Mouse (Mus musculus): ENCODE measurements around the gene Cd86.

Cd86 gene

GRCm38 (mm10) chr16:36655910-36656309 is 10.0 kb downstream of the Cd86 start:
- no peak for DNase-seq (ENCODE audit: low read depth, low spot score)

GRCm38 (mm10) chr16:36655199-36655598 is 10.7 kb downstream of the Cd86 start:
- no peak for DNase-seq (ENCODE audit: low read depth, low spot score)

GRCm38 (mm10) chr16:36651174-36651766 is 14.6 kb downstream of the Cd86 start:
- DNase-seq (ENCODE audit: low read depth, low spot score): no peak

- no peak for DNase-seq (ENCODE audit: low read depth, low spot score)
Measured at GRCm38 (mm10) chr16:36650511-36650910, 15.4 kb downstream of the Cd86 start.

GRCm38 (mm10) chr16:36649304-36649703 is 16.6 kb downstream of the Cd86 start:
- DNase-seq (ENCODE audit: low read depth, low spot score): peak; percentile 80

GRCm38 (mm10) chr16:36645124-36645523 is 20.8 kb downstream of the Cd86 start:
- DNase-seq (ENCODE audit: low read depth, low spot score): no peak

- DNase-seq (ENCODE audit: low read depth, low spot score): no peak
Measured at GRCm38 (mm10) chr16:36642696-36643046, 23.2 kb downstream of the Cd86 start.

- no peak for DNase-seq (ENCODE audit: low read depth, low spot score)
Measured at GRCm38 (mm10) chr16:36641830-36642695, 23.8 kb downstream of the Cd86 start.

GRCm38 (mm10) chr16:36640993-36641392 is 24.9 kb downstream of the Cd86 start:
- DNase-seq (ENCODE audit: low read depth, low spot score): no peak

- no peak for DNase-seq (ENCODE audit: low read depth, low spot score)
Measured at GRCm38 (mm10) chr16:36639812-36640504, 25.9 kb downstream of the Cd86 start.

GRCm38 (mm10) chr16:36636800-36637199 is 29.1 kb downstream of the Cd86 start:
- DNase-seq (ENCODE audit: low read depth, low spot score): no peak

- peak; percentile 87 for DNase-seq (ENCODE audit: low read depth, low spot score)
Measured at GRCm38 (mm10) chr16:36634971-36635710, 30.7 kb downstream of the Cd86 start.

- no peak for DNase-seq (ENCODE audit: low read depth, low spot score)
Measured at GRCm38 (mm10) chr16:36634421-36634820, 31.5 kb downstream of the Cd86 start.

- no peak for DNase-seq (ENCODE audit: low read depth, low spot score)
Measured at GRCm38 (mm10) chr16:36632229-36632628, 33.7 kb downstream of the Cd86 start.

GRCm38 (mm10) chr16:36631607-36632006 is 34.3 kb downstream of the Cd86 start:
- no peak for DNase-seq (ENCODE audit: low read depth, low spot score)

GRCm38 (mm10) chr16:36627740-36628139 is 38.1 kb downstream of the Cd86 start:
- DNase-seq (ENCODE audit: low read depth, low spot score): no peak

- DNase-seq (ENCODE audit: low read depth, low spot score): peak; percentile 73
Measured at GRCm38 (mm10) chr16:36626567-36627197, 39.2 kb downstream of the Cd86 start.

GRCm38 (mm10) chr16:36625909-36626308 is 40.0 kb downstream of the Cd86 start:
- no peak for DNase-seq (ENCODE audit: low read depth, low spot score)

- no peak for DNase-seq (ENCODE audit: low read depth, low spot score)
Measured at GRCm38 (mm10) chr16:36622320-36622719, 43.6 kb downstream of the Cd86 start.

- no peak for DNase-seq (ENCODE audit: low read depth, low spot score)
Measured at GRCm38 (mm10) chr16:36621108-36621507, 44.8 kb downstream of the Cd86 start.

GRCm38 (mm10) chr16:36613701-36614100 is 52.2 kb downstream of the Cd86 start:
- peak; percentile 56 for DNase-seq (ENCODE audit: low read depth, low spot score)

All from ZHBTc4 (cell line).